Mouse (Mus musculus): ENCODE results near the gene Msrb2. TPM values are rescaled to one million over a fixed set of nuclear protein-coding genes. Genes with fewer than 3 reads are reported as not detected.

The Msrb2 gene
- polyA plus RNA-seq, 1 experiment from 2014 or later: 22.0 TPM

- H3K27ac ChIP-seq: no peak overlapping the region
- H3K36me3 ChIP-seq: no peaks in the 10 kb centered on the region
- no peaks in the 10 kb centered on the region for H3K9me3 ChIP-seq
- no peaks in the 10 kb centered on the region for H3K27me3 ChIP-seq (replicated peaks)
- ATAC-seq (ENCODE audit: insufficient read depth, low FRiP score, low read depth): no peak
- no peak overlapping the region for H3K9ac ChIP-seq
- no peak overlapping the region for H3K4me3 ChIP-seq (replicated peaks)
- H3K4me1 ChIP-seq: no peaks in the 10 kb centered on the region
- H3K4me2 ChIP-seq: no peak overlapping the region
- 45% methylated on average over 2 of the region's 2 CpGs for WGBS
Measured at GRCm38 (mm10) chr2:19392793-19393192, 21.6 kb downstream of the Msrb2 start.

GRCm38 (mm10) chr2:19405409-19405808 lies 34.2 kb downstream of the Msrb2 start:
- ATAC-seq (ENCODE audit: insufficient read depth, low FRiP score, low read depth): no peak
- H3K27me3 ChIP-seq (replicated peaks): no peaks in the 10 kb centered on the region
- WGBS: 63% methylated on average over 5 of the region's 5 CpGs

GRCm38 (mm10) chr2:19406531-19406930 lies 35.3 kb downstream of the Msrb2 start:
- Histone ChIP-seq H3K9me3 (no peaks in the 10 kb centered on the region), H3K4me2 (no peak overlapping the region), H3K36me3 (no peaks in the 10 kb centered on the region), H3K4me1 (no peaks in the 10 kb centered on the region), H3K9ac (no peak overlapping the region), H3K27ac (no peak overlapping the region), H3K27me3 (replicated peaks) (no peaks in the 10 kb centered on the region), H3K4me3 (replicated peaks) (no peak overlapping the region)
- 46% methylated on average over 3 of the region's 3 CpGs for WGBS
- ATAC-seq (ENCODE audit: insufficient read depth, low FRiP score, low read depth): peak; percentile 57; the same call in 1 of the 2 replicates

More at GRCm38 (mm10) chr2:19405409-19405808, 34.2 kb downstream of the Msrb2 start:
- no peaks in the 10 kb centered on the region for H3K9me3 ChIP-seq
- no peak overlapping the region for H3K9ac ChIP-seq
- H3K27ac ChIP-seq: no peak overlapping the region
- H3K4me2 ChIP-seq: no peak overlapping the region
- H3K36me3 ChIP-seq: no peaks in the 10 kb centered on the region
- H3K4me1 ChIP-seq: no peaks in the 10 kb centered on the region
- no peak overlapping the region for H3K4me3 ChIP-seq (replicated peaks)

GRCm38 (mm10) chr2:19414222-19414965 lies 43.2 kb downstream of the Msrb2 start:
- H3K9me3 ChIP-seq: no peaks in the 10 kb centered on the region
- peak; percentile 58; the same call in 1 of the 2 replicates for ATAC-seq (ENCODE audit: insufficient read depth, low FRiP score, low read depth)
- no peaks in the 10 kb centered on the region for H3K27me3 ChIP-seq (replicated peaks)
- no peak overlapping the region for H3K27ac ChIP-seq
- peak overlapping the region; percentile 52 for H3K4me2 ChIP-seq
- H3K36me3 ChIP-seq: no peaks in the 10 kb centered on the region
- 0 out of 2 replicates have a peak overlapping the region, but pooled peaks have one; percentile 22 for H3K9ac ChIP-seq
- no peaks in the 10 kb centered on the region for H3K4me1 ChIP-seq
- 18% methylated on average over 19 of the region's 19 CpGs for WGBS
- H3K4me3 ChIP-seq (replicated peaks): peak overlapping the region; percentile 29

GRCm38 (mm10) chr2:19415063-19415521 lies 43.9 kb downstream of the Msrb2 start:
- Histone ChIP-seq H3K4me1 (no peaks in the 10 kb centered on the region), H3K4me2 (peak overlapping the region; percentile 52), H3K36me3 (no peaks in the 10 kb centered on the region), H3K27ac (no peak overlapping the region), H3K27me3 (replicated peaks) (no peaks in the 10 kb centered on the region), H3K4me3 (replicated peaks) (peak overlapping the region; percentile 29), H3K9ac (no peak overlapping the region), H3K9me3 (no peaks in the 10 kb centered on the region)
- no peak; the same call in 1 of the 2 replicates for ATAC-seq (ENCODE audit: insufficient read depth, low FRiP score, low read depth)
- WGBS: 2% methylated on average over 6 of the region's 6 CpGs

GRCm38 (mm10) chr2:19416066-19416465 lies 44.8 kb downstream of the Msrb2 start:
- no peak for ATAC-seq (ENCODE audit: insufficient read depth, low FRiP score, low read depth)
- no peaks in the 10 kb centered on the region for H3K27me3 ChIP-seq (replicated peaks)
- H3K4me3 ChIP-seq (replicated peaks): no peak overlapping the region
- no peak overlapping the region for H3K27ac ChIP-seq
- no peak overlapping the region for H3K4me2 ChIP-seq
- no peaks in the 10 kb centered on the region for H3K36me3 ChIP-seq
- no peaks in the 10 kb centered on the region for H3K9me3 ChIP-seq
- WGBS: 68% methylated on average over 6 of the region's 6 CpGs
- no peak overlapping the region for H3K9ac ChIP-seq
- no peaks in the 10 kb centered on the region for H3K4me1 ChIP-seq

- H3K27me3 ChIP-seq (replicated peaks): no peaks in the 10 kb centered on the region
- H3K4me1 ChIP-seq: no peaks in the 10 kb centered on the region
- H3K9me3 ChIP-seq: no peaks in the 10 kb centered on the region
- no peak overlapping the region for H3K4me2 ChIP-seq
- 44% methylated on average over 1 of the region's 1 CpGs for WGBS
- H3K36me3 ChIP-seq: no peaks in the 10 kb centered on the region
- no peak overlapping the region for H3K27ac ChIP-seq
- no peak overlapping the region for H3K4me3 ChIP-seq (replicated peaks)
- H3K9ac ChIP-seq: no peak overlapping the region
- no peak for ATAC-seq (ENCODE audit: insufficient read depth, low FRiP score, low read depth)
Measured at GRCm38 (mm10) chr2:19419686-19420345, 48.6 kb downstream of the Msrb2 start.

- Histone ChIP-seq H3K27me3 (replicated peaks) (no peaks in the 10 kb centered on the region; the same call in 1 of the 2 replicates), H3K4me1 (no peaks in the 10 kb centered on the region), H3K9ac (no peak overlapping the region), H3K4me2 (no peak overlapping the region), H3K27ac (no peak overlapping the region), H3K9me3 (no peaks in the 10 kb centered on the region), H3K4me3 (replicated peaks) (no peak overlapping the region), H3K36me3 (no peaks in the 10 kb centered on the region)
- no peak for ATAC-seq (ENCODE audit: insufficient read depth, low FRiP score, low read depth)
Measured at GRCm38 (mm10) chr2:19422226-19422625, 51.0 kb downstream of the Msrb2 start.

- WGBS: 81% methylated on average over 6 of the region's 6 CpGs
- no peaks in the 10 kb centered on the region for H3K9me3 ChIP-seq
- H3K9ac ChIP-seq: no peak overlapping the region
- ATAC-seq (ENCODE audit: insufficient read depth, low FRiP score, low read depth): no peak
- no peaks in the 10 kb centered on the region for H3K4me1 ChIP-seq
- no peaks in the 10 kb centered on the region for H3K36me3 ChIP-seq
- no peak overlapping the region for H3K27ac ChIP-seq
- H3K4me2 ChIP-seq: no peak overlapping the region
- H3K4me3 ChIP-seq (replicated peaks): no peak overlapping the region
- H3K27me3 ChIP-seq (replicated peaks): no peaks in the 10 kb centered on the region; the same call in 1 of the 2 replicates
Measured at GRCm38 (mm10) chr2:19423086-19423485, 51.8 kb downstream of the Msrb2 start.

- Histone ChIP-seq H3K4me3 (replicated peaks) (no peak overlapping the region), H3K9me3 (no peaks in the 10 kb centered on the region), H3K36me3 (no peaks in the 10 kb centered on the region), H3K27me3 (replicated peaks) (peaks cover 49% of the 10 kb centered on the region), H3K4me2 (no peak overlapping the region), H3K4me1 (0 out of 2 replicates have a peak, but pooled peaks cover 11% of the 10 kb centered on the region), H3K27ac (no peak overlapping the region), H3K9ac (no peak overlapping the region)
- WGBS: 2% methylated on average over 10 of the region's 10 CpGs
- no peak for ATAC-seq (ENCODE audit: insufficient read depth, low FRiP score, low read depth)
Measured at GRCm38 (mm10) chr2:19429031-19429430, 57.8 kb downstream of the Msrb2 start.

GRCm38 (mm10) chr2:19429691-19430690 lies 58.8 kb downstream of the Msrb2 start:
- no peak for ATAC-seq (ENCODE audit: insufficient read depth, low FRiP score, low read depth)
- H3K27me3 ChIP-seq (replicated peaks): peaks cover 57% of the 10 kb centered on the region
- no peaks in the 10 kb centered on the region for H3K9me3 ChIP-seq
- no peak overlapping the region for H3K4me2 ChIP-seq
- WGBS: 8% methylated on average over 31 of the region's 31 CpGs
- no peak overlapping the region for H3K27ac ChIP-seq
- H3K36me3 ChIP-seq: no peaks in the 10 kb centered on the region
- 0 out of 2 replicates have a peak, but pooled peaks cover 11% of the 10 kb centered on the region for H3K4me1 ChIP-seq
- H3K4me3 ChIP-seq (replicated peaks): peak overlapping the region; percentile 29
- no peak overlapping the region for H3K9ac ChIP-seq

Data from stomach, embryonic 15.5 days (tissue).